Mouse (Mus musculus): ENCODE data around the gene Adh6a. TPM values are rescaled to one million over a fixed set of nuclear protein-coding genes. Genes with fewer than 3 reads are reported as not detected.

Adh6a gene
- polyA plus RNA-seq, 1 experiment = not detected

DNA sequence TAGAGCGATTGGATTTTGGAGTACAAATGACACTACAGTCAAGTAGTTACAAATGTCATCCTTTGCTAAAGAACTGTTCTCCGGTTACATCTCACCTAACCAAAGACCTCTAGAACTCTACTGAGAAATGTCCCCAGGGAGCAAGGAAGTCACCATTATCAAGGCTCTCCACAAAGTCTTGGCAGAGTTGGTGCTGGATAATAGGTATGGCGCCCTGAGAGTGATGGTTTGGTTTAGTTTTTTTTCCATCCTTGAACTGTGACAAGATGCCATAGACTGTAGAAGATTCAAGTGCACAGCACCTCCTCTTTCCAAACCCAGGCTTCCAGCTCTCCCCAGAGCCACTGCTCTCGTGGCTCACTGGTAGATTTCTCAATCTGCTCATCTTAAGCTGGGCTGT, 25.4 kb upstream of the Adh6a start:
- no peak overlapping the region for H3K4me2 ChIP-seq (ENCODE audit: low read depth)
- no peak overlapping the region for H3ac ChIP-seq (ENCODE audit: control insufficient read depth, insufficient read length)
- no peak for TF ChIP-seq TCF12 (IDR thresholded peaks at IDR 0.05; ENCODE audit: insufficient read depth, poor library complexity, severe bottlenecking)
- no peak for TF ChIP-seq MAX (IDR thresholded peaks at IDR 0.05; ENCODE audit: low read depth)
- TF ChIP-seq USF1 (IDR thresholded peaks at IDR 0.05; ENCODE audit: low read depth) = no peak
- no peak for TF ChIP-seq POLR2AphosphoS2 (IDR thresholded peaks at IDR 0.05; ENCODE audit: insufficient read length, low read depth)
- TF ChIP-seq MYOD1 (IDR thresholded peaks at IDR 0.05; ENCODE audit: control insufficient read depth in 1 of 3, insufficient read length in 2 of 3, low read depth in 2 of 3) = no peak
- no peak for TF ChIP-seq CEBPB (IDR thresholded peaks at IDR 0.05; ENCODE audit: insufficient read depth, poor library complexity, severe bottlenecking)
- no peak for TF ChIP-seq REST (IDR thresholded peaks at IDR 0.05; ENCODE audit: insufficient read depth, insufficient read length)
- TF ChIP-seq SRF (IDR thresholded peaks at IDR 0.05; ENCODE audit: control insufficient read depth, insufficient read length, low read depth) = no peak
- no peak for TF ChIP-seq POLR2A (IDR thresholded peaks at IDR 0.05; ENCODE audit: insufficient read length, low read depth)
- no peak for TF ChIP-seq TCF3 (IDR thresholded peaks at IDR 0.05; ENCODE audit: insufficient read length, low read depth)
- H3K27me3 ChIP-seq (ENCODE audit: control insufficient read depth, insufficient read depth, insufficient read length) = peaks cover 15% of the 10 kb centered on the region
- no peaks in the 10 kb centered on the region for H3K79me2 ChIP-seq (ENCODE audit: control insufficient read depth, insufficient read depth)
- H3K36me3 ChIP-seq (ENCODE audit: control insufficient read depth, insufficient read depth) = no peaks in the 10 kb centered on the region
- no peak overlapping the region for H3K4me3 ChIP-seq

GRCm38 (mm10) chr3:138290672-138291071, 22.4 kb upstream of the Adh6a start:
- no peaks in the 10 kb centered on the region for H3K36me3 ChIP-seq (ENCODE audit: control insufficient read depth, insufficient read depth)
- no peak overlapping the region for H3K4me3 ChIP-seq
- H3K4me2 ChIP-seq (ENCODE audit: low read depth) = no peak overlapping the region
- no peak overlapping the region for H3ac ChIP-seq (ENCODE audit: control insufficient read depth, insufficient read length)
- peaks cover 15% of the 10 kb centered on the region for H3K27me3 ChIP-seq (ENCODE audit: control insufficient read depth, insufficient read depth, insufficient read length)
- H3K79me2 ChIP-seq (ENCODE audit: control insufficient read depth, insufficient read depth) = no peaks in the 10 kb centered on the region
- TF ChIP-seq USF1 (IDR thresholded peaks at IDR 0.05; ENCODE audit: low read depth) (no peak), POLR2AphosphoS2 (IDR thresholded peaks at IDR 0.05; ENCODE audit: insufficient read length, low read depth) (no peak), TCF3 (IDR thresholded peaks at IDR 0.05; ENCODE audit: insufficient read length, low read depth) (no peak), MYOG (IDR thresholded peaks at IDR 0.05; ENCODE audit: control insufficient read depth in 1 of 3, insufficient read depth in 1 of 3, insufficient read length in 2 of 3, low read depth in 2 of 3) (no peak), POLR2A (IDR thresholded peaks at IDR 0.05; ENCODE audit: insufficient read length, low read depth) (no peak), REST (IDR thresholded peaks at IDR 0.05; ENCODE audit: insufficient read depth, insufficient read length) (no peak), SRF (IDR thresholded peaks at IDR 0.05; ENCODE audit: control insufficient read depth, insufficient read length, low read depth) (no peak), MAX (IDR thresholded peaks at IDR 0.05; ENCODE audit: low read depth) (no peak), MYOD1 (IDR thresholded peaks at IDR 0.05; ENCODE audit: control insufficient read depth in 1 of 3, insufficient read length in 2 of 3, low read depth in 2 of 3) (no peak)

DNA sequence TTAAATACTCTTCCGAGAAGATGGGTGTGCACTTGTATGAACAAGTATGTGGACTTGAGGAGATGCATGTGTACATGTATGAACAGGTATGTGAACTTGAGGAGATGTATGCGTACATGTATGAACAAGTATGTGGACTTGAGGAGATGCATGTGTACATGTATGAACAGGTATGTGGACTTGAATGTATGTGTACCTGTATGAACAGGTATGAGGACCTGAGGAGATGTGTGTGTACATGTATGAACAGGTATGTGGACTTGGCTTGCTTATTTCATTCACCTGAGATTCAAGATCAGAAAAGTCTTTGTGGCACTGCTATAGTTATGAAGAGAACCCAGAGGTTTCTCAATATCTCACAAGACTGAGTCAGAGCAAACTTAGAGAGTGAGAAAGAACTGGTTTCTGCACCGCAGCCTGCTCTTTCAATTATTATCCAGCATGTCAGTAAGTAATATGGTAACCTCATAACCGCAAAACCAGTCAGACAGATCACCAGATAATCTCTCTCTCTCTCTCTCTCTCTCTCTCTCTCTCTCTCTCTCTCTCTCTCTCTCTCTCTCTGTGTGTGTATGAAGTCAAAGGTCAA, 21.5 kb upstream of the Adh6a start:
- Histone ChIP-seq H3K4me2 (ENCODE audit: low read depth) (no peak overlapping the region), H3K79me2 (ENCODE audit: control insufficient read depth, insufficient read depth) (no peaks in the 10 kb centered on the region), H3ac (ENCODE audit: control insufficient read depth, insufficient read length) (no peak overlapping the region), H3K27me3 (ENCODE audit: control insufficient read depth, insufficient read depth, insufficient read length) (peaks cover 12% of the 10 kb centered on the region), H3K36me3 (ENCODE audit: control insufficient read depth, insufficient read depth) (no peaks in the 10 kb centered on the region), H3K4me3 (no peak overlapping the region)
- TF ChIP-seq TCF3 (IDR thresholded peaks at IDR 0.05; ENCODE audit: insufficient read length, low read depth) (no peak), USF1 (IDR thresholded peaks at IDR 0.05; ENCODE audit: low read depth) (no peak)

DNA sequence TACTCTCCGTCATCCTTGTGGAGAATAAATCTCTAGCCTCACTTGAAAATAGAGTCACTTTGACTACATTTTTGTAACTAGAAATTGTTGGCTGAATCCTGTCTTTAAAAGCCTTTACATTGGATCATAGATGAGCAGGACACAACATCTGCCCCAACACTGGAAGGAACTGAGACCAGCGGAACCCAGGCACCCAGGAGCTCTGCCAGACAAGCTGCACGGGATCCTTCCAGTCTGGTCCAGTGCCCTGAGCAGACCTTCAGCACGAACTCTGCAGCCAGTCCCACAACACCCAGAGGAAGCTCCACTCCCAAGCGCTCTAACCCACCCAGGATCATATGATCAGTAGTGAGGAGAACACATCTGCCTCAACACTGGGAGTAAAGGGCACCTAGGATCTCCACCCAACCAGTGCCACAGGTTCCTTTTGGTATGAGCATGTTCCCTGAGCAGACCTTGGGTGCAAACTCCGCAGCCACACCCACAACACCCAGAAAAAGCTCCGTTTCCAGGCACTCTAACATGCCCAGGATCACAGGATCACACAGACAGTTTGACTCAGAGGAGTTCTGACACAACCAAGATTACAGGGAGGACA, 19.7 kb upstream of the Adh6a start:
- no peak overlapping the region for H3K4me2 ChIP-seq (ENCODE audit: low read depth)
- no peak overlapping the region for H3K4me3 ChIP-seq
- H3ac ChIP-seq (ENCODE audit: control insufficient read depth, insufficient read length) = no peak overlapping the region
- H3K79me2 ChIP-seq (ENCODE audit: control insufficient read depth, insufficient read depth) = no peaks in the 10 kb centered on the region
- TF ChIP-seq MYOG (IDR thresholded peaks at IDR 0.05; ENCODE audit: control insufficient read depth in 1 of 3, insufficient read depth in 1 of 3, insufficient read length in 2 of 3, low read depth in 2 of 3) (no peak), MYOD1 (IDR thresholded peaks at IDR 0.05; ENCODE audit: control insufficient read depth in 1 of 3, insufficient read length in 2 of 3, low read depth in 2 of 3) (no peak), SRF (IDR thresholded peaks at IDR 0.05; ENCODE audit: control insufficient read depth, insufficient read length, low read depth) (no peak), TCF12 (IDR thresholded peaks at IDR 0.05; ENCODE audit: insufficient read depth, poor library complexity, severe bottlenecking) (no peak), MAX (IDR thresholded peaks at IDR 0.05; ENCODE audit: low read depth) (no peak), REST (IDR thresholded peaks at IDR 0.05; ENCODE audit: insufficient read depth, insufficient read length) (no peak), CEBPB (IDR thresholded peaks at IDR 0.05; ENCODE audit: insufficient read depth, poor library complexity, severe bottlenecking) (no peak), POLR2AphosphoS2 (IDR thresholded peaks at IDR 0.05; ENCODE audit: insufficient read length, low read depth) (no peak), POLR2A (IDR thresholded peaks at IDR 0.05; ENCODE audit: insufficient read length, low read depth) (no peak), TCF3 (IDR thresholded peaks at IDR 0.05; ENCODE audit: insufficient read length, low read depth) (no peak), E2F4 (IDR thresholded peaks at IDR 0.05; ENCODE audit: insufficient read depth) (no peak), USF1 (IDR thresholded peaks at IDR 0.05; ENCODE audit: low read depth) (no peak)
- peaks cover 11% of the 10 kb centered on the region for H3K27me3 ChIP-seq (ENCODE audit: control insufficient read depth, insufficient read depth, insufficient read length)
- H3K36me3 ChIP-seq (ENCODE audit: control insufficient read depth, insufficient read depth) = no peaks in the 10 kb centered on the region

DNA sequence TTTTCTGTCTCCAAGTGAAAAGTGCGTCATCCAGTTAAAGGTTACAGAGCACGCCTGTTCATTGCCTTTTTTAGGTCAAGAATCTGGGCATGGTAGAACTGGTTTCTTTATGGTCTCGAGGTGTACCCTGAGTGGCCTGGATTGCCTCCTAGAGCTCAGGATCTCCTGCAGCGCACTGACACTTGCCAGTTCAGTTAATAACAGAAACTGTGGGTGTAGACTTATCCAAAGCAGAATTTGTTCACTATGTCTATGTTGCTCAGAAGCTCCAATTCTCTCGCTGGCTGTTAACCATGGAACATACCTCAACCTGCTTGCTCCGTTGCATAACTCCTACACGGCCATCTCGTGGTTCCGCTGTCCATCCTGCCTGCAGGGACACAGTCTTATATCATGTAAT, 13.0 kb upstream of the Adh6a start:
- no peak overlapping the region for H3K4me3 ChIP-seq
- no peaks in the 10 kb centered on the region for H3K79me2 ChIP-seq (ENCODE audit: control insufficient read depth, insufficient read depth)
- H3K4me2 ChIP-seq (ENCODE audit: low read depth) = no peak overlapping the region
- no peaks in the 10 kb centered on the region for H3K27me3 ChIP-seq (ENCODE audit: control insufficient read depth, insufficient read depth, insufficient read length)
- no peak overlapping the region for H3ac ChIP-seq (ENCODE audit: control insufficient read depth, insufficient read length)
- no peaks in the 10 kb centered on the region for H3K36me3 ChIP-seq (ENCODE audit: control insufficient read depth, insufficient read depth)
- TF ChIP-seq TCF12 (IDR thresholded peaks at IDR 0.05; ENCODE audit: insufficient read depth, poor library complexity, severe bottlenecking) (no peak), E2F4 (IDR thresholded peaks at IDR 0.05; ENCODE audit: insufficient read depth) (no peak), REST (IDR thresholded peaks at IDR 0.05; ENCODE audit: insufficient read depth, insufficient read length) (no peak), MAX (IDR thresholded peaks at IDR 0.05; ENCODE audit: low read depth) (no peak), CEBPB (IDR thresholded peaks at IDR 0.05; ENCODE audit: insufficient read depth, poor library complexity, severe bottlenecking) (no peak), MYOG (IDR thresholded peaks at IDR 0.05; ENCODE audit: control insufficient read depth in 1 of 3, insufficient read depth in 1 of 3, insufficient read length in 2 of 3, low read depth in 2 of 3) (no peak), USF1 (IDR thresholded peaks at IDR 0.05; ENCODE audit: low read depth) (no peak), TCF3 (IDR thresholded peaks at IDR 0.05; ENCODE audit: insufficient read length, low read depth) (no peak), POLR2AphosphoS2 (IDR thresholded peaks at IDR 0.05; ENCODE audit: insufficient read length, low read depth) (no peak), POLR2A (IDR thresholded peaks at IDR 0.05; ENCODE audit: insufficient read length, low read depth) (no peak)
